ENCODE assay signal across 9 mouse cellular contexts in the genomic region with DNA sequence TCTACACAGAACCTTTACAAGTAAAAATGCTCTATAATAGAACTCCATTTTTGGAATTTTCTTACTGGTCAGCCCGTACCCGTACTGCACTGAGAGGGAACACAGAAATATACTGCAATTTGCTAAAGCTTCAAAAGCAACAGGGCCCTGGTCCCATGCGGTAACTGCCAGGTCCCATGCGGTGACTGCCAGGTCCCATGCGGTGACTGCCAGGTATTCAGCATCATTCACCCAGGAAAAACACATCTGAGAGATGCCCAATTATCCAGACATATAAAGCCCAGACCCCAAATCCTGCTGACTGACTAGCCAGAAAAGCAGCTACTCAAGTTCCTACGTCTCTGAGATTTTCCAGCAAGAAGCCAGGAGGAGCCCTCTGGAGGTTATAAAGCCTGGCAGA. TPM values are rescaled to one million over a fixed set of nuclear protein-coding genes. Genes with fewer than 3 reads are reported as not detected.
DNase-seq lines count a peak whose midpoint lies in the region; ATAC-seq and TF ChIP-seq lines count a peak whose summit lies in the region.
"Had no signal": no experiment of that assay in that cellular context is flagged by ENCODE, and none has a peak within 500 bp of the region (broad histone marks: within the 10 kb centered on the region; RNA-seq: fewer than 3 reads in every experiment).

No protein-coding gene starts in this region.

- WGBS in liver, embryonic 12.5 days (ENCODE audit: insufficient replicate concordance) = 78% methylated on average over 6 of the region's 6 CpGs

- H3K27me3 ChIP-seq in testis, adult 2 months (ENCODE audit: control insufficient read depth, insufficient read depth, low read length) = no peaks in the 10 kb centered on the region
- no peaks in the 10 kb centered on the region for H3K27me3 ChIP-seq in liver, embryonic 12.5 days (replicated peaks)

- peak overlapping the region; percentile 96 for H3K4me3 ChIP-seq in testis, adult 2 months (ENCODE audit: control insufficient read depth, low read depth, low read length)
- peak overlapping the region; percentile 96 for H3K4me3 ChIP-seq in liver, embryonic 12.5 days

- peak; percentile 49 to 64 for DNase-seq in cerebellum, postnatal 10 days
- DNase-seq in cerebellum, adult 11 months = no peak
- DNase-seq in testis, postnatal 14 days (ENCODE audit: low spot score) = no peak
- no peak for DNase-seq in natural killer cell, adult 2 months (ENCODE audit: low spot score in 2 of 2)
- no peak for DNase-seq in adrenal gland, adult 8-10 months
- no peak for DNase-seq in frontal cortex, postnatal 10 days (ENCODE audit: low spot score in 2 of 2)
- DNase-seq: right cerebral cortex, postnatal 14 days had no signal

- ATAC-seq in liver, embryonic 12.5 days = no peak

- H3K27ac ChIP-seq in testis, adult 2 months (ENCODE audit: control insufficient read depth, insufficient read depth, low read depth, low read length) = no peak overlapping the region
- peak overlapping the region; percentile 96 for H3K27ac ChIP-seq in liver, embryonic 12.5 days

- peaks cover 3% of the 10 kb centered on the region for H3K36me3 ChIP-seq in testis, adult 2 months (ENCODE audit: control insufficient read depth, insufficient read depth, low read length)
- H3K36me3 ChIP-seq in liver, embryonic 12.5 days = peaks cover 29% of the 10 kb centered on the region

- no peak for TF ChIP-seq CTCF in testis, adult 2 months (IDR thresholded peaks at IDR 0.05; ENCODE audit: control insufficient read depth, insufficient read depth, insufficient replicate concordance, low read depth, low read length)

- peak overlapping the region; percentile 90 for H3K4me2 ChIP-seq in liver, embryonic 12.5 days

- peaks cover 8% of the 10 kb centered on the region for H3K4me1 ChIP-seq in testis, adult 2 months (ENCODE audit: control insufficient read depth, insufficient read depth, low read length)
- peaks cover 80% of the 10 kb centered on the region for H3K4me1 ChIP-seq in liver, embryonic 12.5 days

- TF ChIP-seq POLR2A in testis, adult 2 months (IDR thresholded peaks at IDR 0.05; ENCODE audit: control insufficient read depth, low read depth, low read length) = no peak

- H3K9ac ChIP-seq in liver, embryonic 12.5 days = peak overlapping the region; percentile 98

- H3K9me3 ChIP-seq in liver, embryonic 12.5 days (replicated peaks) = no peaks in the 10 kb centered on the region

RNA-seq across cellular contexts. Expression of gene Josd1, which starts 3.1 kb away (rescaled TPM):
- 22.6 and 24.9 TPM in 2 replicates for polyA plus RNA-seq in testis, adult 2 months (2012; rRNA removed)
- 37.7 and 38.3 TPM in 2 replicates for polyA plus RNA-seq in liver, embryonic 12.5 days (2016; fragmentation: Nextera tagmentation; extraction: Ambion mirVana)
- total RNA-seq in adrenal gland, adult 8-10 months (2022) = 10 to 100 TPM; 22.8 to 30.3 (median 25.0) TPM

RNA-seq across cellular contexts. Expression of gene Gtpbp1, which starts 6.0 kb away (rescaled TPM):
- 38.8 and 42.7 TPM in 2 replicates for polyA plus RNA-seq in testis, adult 2 months (2012; rRNA removed)
- polyA plus RNA-seq in liver, embryonic 12.5 days (2016; fragmentation: Nextera tagmentation; extraction: Ambion mirVana) = 48.3 and 50.0 TPM in 2 replicates
- total RNA-seq in adrenal gland, adult 8-10 months (2022) = 10 to 100 TPM; 27.2 to 43.1 (median 32.1) TPM

RNA-seq across cellular contexts. Expression of gene Tomm22, which starts 14.0 kb away (rescaled TPM):
- polyA plus RNA-seq in testis, adult 2 months (2012; rRNA removed) = 301 and 361 TPM in 2 replicates
- 209 and 217 TPM in 2 replicates for polyA plus RNA-seq in liver, embryonic 12.5 days (2016; fragmentation: Nextera tagmentation; extraction: Ambion mirVana)
- total RNA-seq in adrenal gland, adult 8-10 months (2022) = 100 to 1,000 TPM in 2 of 4 experiments, 10 to 100 TPM in 2; 95.5 to 120 (median 105) TPM

RNA-seq across cellular contexts. Expression of gene Cby1, which starts 25.6 kb away (rescaled TPM):
- 57.1 and 58.1 TPM in 2 replicates for polyA plus RNA-seq in testis, adult 2 months (2012; rRNA removed)
- polyA plus RNA-seq in liver, embryonic 12.5 days (2016; fragmentation: Nextera tagmentation; extraction: Ambion mirVana) = 20.3 and 21.8 TPM in 2 replicates
- total RNA-seq in adrenal gland, adult 8-10 months (2022) = 10 to 100 TPM; 21.7 to 31.1 (median 24.9) TPM

RNA-seq across cellular contexts. Expression of gene Fam227a, which starts 25.9 kb away (rescaled TPM):
- polyA plus RNA-seq in testis, adult 2 months (2012; rRNA removed) = 20.0 and 20.4 TPM in 2 replicates
- 0.20 and 0.37 TPM in 2 replicates for polyA plus RNA-seq in liver, embryonic 12.5 days (2016; fragmentation: Nextera tagmentation; extraction: Ambion mirVana)
- total RNA-seq in adrenal gland, adult 8-10 months (2022) = 1 to 10 TPM; 2.8 to 6.2 (median 4.4) TPM

Comparison
In these comparisons a context has a peak if more than half of its experiments do, and no peak if none do; other contexts are left out.
1. DNase-seq: peak in cerebellum, postnatal 10 days (2 of 2); none in cerebellum, adult 11 months (single experiment), testis, postnatal 14 days (single experiment), natural killer cell, adult 2 months (0 of 2), adrenal gland, adult 8-10 months (single experiment) and frontal cortex, postnatal 10 days (0 of 2).